Mouse (Mus musculus): ENCODE measurements around the gene Gm14399.
"Not testable (repeated sequence)": the region's sequence is repeated elsewhere in the genome, so short reads cannot be mapped to it uniquely, and the experiment has no call there.

The Gm14399 gene

GRCm38 (mm10) chr2:175141993-175142295, at the start of gene Gm14399:
Gene Gm14399, minus strand, starts transcription at chr2:175142012.
- not testable (repeated sequence) for DNase-seq

- not testable (repeated sequence) for DNase-seq
Measured at GRCm38 (mm10) chr2:175179008-175179407, 37.2 kb upstream of the Gm14399 start.

- DNase-seq: no peak
Measured at GRCm38 (mm10) chr2:175176312-175176711, 34.5 kb upstream of the Gm14399 start.

GRCm38 (mm10) chr2:175175401-175176180, 33.8 kb upstream of the Gm14399 start, which contains the start of gene Gm14443:
Gene Gm14443, minus strand, starts transcription at chr2:175175871.
- not testable (repeated sequence) for DNase-seq

- DNase-seq: not testable (repeated sequence)
Measured at GRCm38 (mm10) chr2:175174058-175174457, 32.2 kb upstream of the Gm14399 start.

- DNase-seq: not testable (repeated sequence)
Measured at GRCm38 (mm10) chr2:175172906-175173595, 31.2 kb upstream of the Gm14399 start.

- DNase-seq: no peak
Measured at GRCm38 (mm10) chr2:175172123-175172522, 30.3 kb upstream of the Gm14399 start.

GRCm38 (mm10) chr2:175166870-175167269, 25.1 kb upstream of the Gm14399 start:
- not testable (repeated sequence) for DNase-seq

- not testable (repeated sequence) for DNase-seq
Measured at GRCm38 (mm10) chr2:175165110-175165509, 23.3 kb upstream of the Gm14399 start.

GRCm38 (mm10) chr2:175161438-175161837, 19.6 kb upstream of the Gm14399 start:
- DNase-seq: not testable (repeated sequence)

GRCm38 (mm10) chr2:175158642-175159041, 16.8 kb upstream of the Gm14399 start:
- DNase-seq: no peak

- no peak for DNase-seq
Measured at GRCm38 (mm10) chr2:175156696-175157095, 14.9 kb upstream of the Gm14399 start.

- peak; percentile 11 for DNase-seq
Measured at GRCm38 (mm10) chr2:175141118-175141992, 457 bp downstream of the Gm14399 start.

- DNase-seq: not testable (repeated sequence)
Measured at GRCm38 (mm10) chr2:175140624-175141023, 1.2 kb downstream of the Gm14399 start.

All from right cerebral cortex, postnatal 4 days (tissue).